Mouse (Mus musculus) layer of hippocampus, adult 11-12 months (tissue): Measurements from ENCODE around the gene Il12a.

Source experiments
- DNase-seq: peaks from one replicate; pipeline ENCODE4 v3.0.0; 2022; ENCODE audit warnings: low spot score

The Il12a gene

DNA sequence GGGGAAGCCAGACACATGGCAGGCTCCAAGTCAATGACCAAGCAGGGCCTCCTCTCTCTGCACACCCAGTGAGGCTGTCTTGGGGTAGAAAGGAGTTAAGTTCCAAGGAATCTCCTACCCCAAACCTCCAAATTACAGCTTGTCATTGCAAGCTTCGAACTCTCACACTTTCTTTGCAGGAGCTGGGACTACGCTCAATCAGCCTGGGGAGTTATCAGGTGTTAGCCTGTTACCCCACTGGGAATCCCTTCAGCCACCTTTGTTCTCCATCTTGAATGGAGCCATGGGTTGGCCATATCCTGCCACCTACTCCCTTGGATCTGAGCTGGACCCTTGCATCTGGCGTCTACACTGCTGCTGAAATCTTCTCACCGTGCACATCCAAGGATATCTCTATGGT, at the start of gene Il12a:
TSS of gene Il12a (plus strand) at position 301 of the 400 bp plus-strand sequence.
- DNase-seq = no peak

DNA sequence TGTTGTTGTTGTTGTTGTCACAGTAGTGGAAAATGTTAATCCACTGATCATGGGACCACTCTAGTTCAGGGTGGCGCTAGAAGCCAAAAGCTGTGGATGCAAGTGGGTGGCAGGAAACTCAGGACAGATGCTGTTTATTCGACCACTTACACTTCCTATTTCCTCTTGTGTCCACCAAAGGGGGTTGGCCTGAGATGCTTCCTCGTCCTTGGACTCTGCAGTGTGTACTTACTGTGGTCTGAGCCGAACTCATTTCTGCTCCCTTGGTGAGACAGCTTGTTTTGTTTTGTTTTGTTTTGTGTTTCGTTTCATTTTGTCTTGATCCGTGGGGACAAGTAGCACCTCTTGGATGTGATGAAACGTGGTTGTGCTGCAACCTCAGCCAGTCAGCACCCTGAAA, 47.5 kb upstream of the Il12a start:
- no peak for DNase-seq

DNA sequence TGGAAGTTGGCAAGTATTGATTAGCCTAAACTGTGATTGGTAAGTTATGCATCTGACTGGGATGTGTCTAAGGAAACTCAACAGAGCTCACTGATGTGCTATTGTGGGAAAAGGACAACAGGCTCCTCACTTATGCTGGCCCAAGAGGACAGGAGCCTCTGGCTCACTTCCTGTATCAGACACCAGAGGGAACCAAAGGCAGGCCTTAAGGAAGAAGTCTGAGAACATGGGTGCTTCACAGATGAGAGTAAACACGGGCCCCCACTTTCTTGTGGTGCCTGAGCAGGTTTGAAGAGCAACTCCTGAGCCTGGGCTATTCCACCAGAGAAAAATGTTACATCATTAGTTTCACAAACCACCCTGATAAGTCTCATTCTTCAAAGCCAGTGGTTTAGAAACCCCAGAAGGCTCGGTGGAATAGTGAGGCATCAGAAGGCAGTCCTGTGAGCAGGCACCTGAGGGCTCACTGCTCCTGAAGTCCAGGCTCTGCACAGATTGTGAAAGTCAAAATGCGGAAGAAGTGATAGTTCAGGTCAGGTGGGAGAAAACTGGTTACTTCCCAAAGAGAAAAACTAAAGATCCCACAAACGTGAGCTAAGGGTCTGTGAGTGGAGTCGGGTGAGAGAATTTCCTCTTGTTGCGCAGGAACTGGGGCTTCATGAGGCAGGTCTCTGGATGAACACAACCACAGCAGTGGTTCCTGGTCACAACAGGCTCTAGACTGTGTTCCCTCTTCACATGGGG, 43.9 kb upstream of the Il12a start:
- peak; percentile 56 for DNase-seq

DNA sequence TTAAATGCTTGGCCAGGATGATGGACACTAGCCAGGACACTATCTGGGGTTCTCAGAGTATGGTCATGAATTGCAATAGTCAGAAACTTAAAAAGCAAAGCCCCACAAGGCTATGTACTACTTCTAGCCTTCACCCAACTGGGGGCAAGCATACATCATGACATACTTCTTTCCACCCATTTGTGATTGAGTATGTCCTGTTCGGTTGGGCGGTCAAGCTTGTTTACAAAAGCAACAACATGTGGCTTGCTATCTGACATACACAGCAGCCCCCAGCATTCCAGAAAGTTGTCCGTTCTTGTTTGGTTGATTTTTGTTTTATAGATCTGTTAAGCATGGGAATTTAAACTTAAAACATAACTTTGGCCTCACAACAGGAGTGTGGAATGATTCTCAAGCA, 43.2 kb upstream of the Il12a start:
- DNase-seq = no peak

DNA sequence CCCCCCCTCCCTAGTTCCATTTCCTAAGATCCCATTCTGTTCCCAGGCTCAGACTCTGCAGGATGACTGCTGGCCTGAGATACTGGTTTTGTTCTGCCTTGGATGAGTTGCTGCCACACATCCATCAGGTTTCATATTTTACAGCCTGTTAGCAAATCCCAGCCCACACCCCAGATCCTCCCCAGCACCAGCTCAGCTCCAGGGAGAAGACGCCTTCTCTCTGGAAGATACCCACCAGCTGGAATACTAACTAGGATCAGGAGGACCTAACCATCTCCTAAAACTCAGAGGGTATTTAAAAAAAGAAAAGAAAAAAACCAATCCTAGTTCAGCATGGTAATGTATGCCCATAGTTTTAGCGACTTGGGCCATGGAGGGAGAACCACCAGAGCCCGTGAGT, 40.2 kb upstream of the Il12a start:
- DNase-seq = no peak

DNA sequence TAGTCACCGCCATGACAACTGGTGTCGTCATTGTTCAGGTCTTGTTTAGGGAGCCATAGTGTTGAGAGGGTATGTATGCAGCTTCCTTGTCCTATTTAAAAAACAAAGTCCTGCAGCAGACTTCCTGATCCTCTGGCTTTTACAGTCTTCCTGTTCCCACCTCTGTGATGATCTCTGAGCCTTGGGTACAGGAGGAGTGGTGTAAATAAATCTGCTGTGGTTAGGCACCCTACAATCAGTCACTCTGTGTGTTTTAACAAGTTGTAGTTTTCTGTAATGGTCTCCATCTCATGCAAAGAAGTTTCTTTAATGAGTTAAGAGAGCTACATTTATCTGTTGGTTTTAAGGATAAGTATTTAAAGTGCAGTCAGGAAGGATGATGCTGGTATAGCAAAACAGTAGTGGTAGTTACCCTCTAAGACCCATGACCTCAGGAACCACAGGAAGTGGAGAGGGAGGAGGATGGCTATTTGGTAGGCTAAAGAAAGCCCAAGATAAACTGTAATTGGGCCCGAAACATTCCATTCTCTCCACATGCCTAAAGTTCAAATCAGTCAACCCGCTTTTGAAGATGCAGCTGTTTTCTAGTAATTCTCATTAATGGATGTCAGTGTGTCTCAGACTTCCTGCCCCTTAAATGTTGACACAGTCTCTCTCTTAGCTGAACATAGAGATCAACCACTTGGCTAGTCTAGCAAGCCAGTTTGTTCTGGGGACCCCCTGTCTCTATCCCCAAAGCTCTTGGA, 33.7 kb upstream of the Il12a start:
- DNase-seq = no peak

DNA sequence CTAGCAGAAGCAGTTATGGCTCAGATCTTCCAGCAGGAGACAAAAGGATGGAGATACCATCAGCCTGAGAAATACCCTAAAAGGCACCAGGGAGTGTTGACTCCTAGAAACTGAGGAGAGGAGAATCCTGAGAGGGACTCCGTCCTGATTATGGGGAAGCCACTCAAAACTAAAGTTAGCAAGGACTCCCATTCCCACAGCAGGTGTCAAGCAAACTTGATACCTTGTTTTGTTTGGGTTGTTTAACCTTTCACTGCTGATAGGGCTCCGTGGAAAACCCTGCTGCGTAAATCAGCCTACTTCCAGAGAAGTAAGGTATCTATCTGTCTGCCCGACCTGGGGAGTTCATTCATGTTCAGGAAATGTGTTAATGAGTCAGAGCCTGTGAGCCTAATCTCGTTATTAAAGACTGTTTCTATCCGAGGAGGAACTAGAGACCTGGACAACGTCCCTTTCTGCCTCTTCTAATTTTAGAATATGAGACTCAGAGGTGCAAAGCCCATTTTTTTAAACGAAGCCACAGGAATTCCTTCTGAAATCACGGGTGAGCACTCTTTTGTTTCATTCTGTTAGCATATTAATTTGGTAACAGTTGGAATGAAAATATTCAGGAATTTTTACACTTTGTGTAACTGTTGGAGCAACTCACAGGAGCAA, 32.7 kb upstream of the Il12a start:
- no peak for DNase-seq

DNA sequence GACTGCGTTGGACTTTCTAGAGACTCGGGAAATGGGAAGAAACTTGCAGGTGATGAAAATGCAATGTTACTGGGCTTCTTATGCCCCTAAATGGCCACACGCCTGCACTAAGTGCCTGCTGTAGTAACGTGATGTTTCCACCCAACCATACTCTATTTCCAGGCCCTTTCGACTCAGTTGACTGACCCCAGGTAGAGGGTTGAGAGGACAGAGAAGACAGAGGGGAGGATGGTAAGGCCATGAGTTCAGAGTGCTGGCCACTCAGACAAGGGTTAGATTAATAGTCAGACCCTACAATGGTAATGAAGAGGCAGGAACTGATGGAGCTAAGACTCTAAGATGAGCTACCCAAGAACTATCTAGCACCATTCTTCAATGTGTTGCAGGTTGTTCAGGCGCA, 30.4 kb upstream of the Il12a start:
- no peak for DNase-seq

DNA sequence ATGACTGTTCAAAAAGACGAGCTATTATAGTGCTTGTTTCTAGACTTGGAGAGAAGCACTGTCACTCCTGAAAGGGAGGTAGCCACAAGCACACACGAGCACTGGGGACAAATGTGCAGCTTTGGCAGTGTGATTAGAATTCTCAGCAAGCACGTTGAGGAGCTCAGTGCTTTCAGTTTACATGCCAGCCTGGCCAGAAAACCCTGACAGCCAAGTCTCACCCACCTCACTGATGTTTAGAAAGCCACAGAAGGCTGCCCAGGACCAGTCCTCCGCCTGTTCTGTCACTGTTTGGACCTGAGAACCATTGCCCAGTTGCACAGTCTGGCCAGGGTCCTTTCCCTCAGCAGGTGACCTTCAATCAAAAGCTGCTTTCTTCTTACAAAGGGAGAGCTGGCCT, 29.9 kb upstream of the Il12a start:
- no peak for DNase-seq

DNA sequence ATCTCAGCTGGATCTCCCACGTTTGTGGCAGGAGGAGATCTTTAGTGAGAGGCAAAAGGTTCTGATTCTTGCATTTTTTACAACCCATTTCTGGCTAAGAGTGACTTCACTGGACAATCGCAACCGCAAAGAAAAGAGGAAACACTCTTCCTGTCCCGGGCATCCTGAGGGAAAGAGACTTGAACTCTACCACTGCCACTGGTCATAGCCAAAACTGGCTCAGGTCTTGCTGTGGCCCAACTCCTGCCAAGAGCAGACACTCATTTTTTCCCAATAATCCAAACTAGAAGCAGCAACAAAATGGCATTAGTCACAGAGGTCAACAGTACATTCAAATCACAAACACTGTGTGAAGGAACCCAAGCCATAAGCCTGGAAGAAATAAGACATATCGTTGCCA, 28.1 kb upstream of the Il12a start:
- DNase-seq = no peak

DNA sequence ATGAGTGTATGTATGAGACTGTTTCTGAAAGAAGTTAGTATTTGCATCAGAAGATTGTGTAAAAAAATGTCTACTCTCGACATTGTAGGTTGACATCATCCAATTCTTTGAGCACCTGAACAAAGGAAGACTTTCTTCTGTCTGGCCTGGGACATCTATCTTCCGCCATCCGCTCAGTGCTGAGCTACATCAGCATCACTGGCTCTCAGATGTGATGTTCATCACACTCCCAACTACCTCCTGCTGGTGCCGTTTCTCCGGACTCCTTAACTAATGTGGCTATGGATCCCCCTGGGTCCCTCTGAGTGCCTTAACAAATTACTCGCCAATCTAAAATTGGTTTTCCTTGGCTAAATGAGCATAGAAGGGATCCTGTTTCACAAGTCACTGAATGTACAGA, 26.1 kb upstream of the Il12a start:
- DNase-seq = no peak

DNA sequence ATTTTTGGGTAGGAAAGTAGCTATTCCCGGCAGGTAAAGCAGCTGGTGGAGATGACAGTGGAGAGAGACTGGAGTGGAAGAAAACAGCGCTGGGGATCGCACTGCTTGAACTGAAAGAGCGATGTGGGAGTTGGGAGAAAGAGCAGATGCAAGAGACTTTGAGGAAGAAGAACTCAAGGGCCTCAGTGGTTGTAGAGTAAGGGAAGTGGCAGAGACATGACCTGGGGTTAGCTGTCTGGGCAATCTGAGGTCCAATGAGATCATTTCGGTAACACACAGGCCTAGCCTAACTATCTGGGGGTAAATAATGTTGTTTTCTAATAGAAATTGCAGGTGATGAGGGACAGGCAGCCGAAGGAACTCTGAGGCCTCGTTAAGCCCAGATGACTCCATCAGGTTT, 24.1 kb upstream of the Il12a start:
- no peak for DNase-seq

DNA sequence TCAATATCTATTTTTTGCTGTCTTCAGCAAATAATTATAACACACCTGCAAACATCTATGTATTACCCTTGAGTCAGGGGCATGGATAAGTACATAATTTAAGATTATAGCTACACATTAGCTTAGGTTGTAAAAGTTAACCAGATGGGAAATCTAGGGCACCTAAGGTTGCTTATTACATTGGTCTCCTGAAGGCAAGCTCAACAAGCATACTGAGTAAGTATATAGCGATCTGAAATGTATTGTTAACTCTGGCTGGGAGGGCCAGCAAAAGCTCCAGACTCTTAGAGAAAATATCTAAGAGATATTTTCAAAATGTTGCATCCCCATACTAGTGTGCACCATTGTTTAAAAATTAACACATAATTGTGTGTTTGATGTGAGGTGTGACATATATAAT, 22.6 kb upstream of the Il12a start:
- no peak for DNase-seq

DNA sequence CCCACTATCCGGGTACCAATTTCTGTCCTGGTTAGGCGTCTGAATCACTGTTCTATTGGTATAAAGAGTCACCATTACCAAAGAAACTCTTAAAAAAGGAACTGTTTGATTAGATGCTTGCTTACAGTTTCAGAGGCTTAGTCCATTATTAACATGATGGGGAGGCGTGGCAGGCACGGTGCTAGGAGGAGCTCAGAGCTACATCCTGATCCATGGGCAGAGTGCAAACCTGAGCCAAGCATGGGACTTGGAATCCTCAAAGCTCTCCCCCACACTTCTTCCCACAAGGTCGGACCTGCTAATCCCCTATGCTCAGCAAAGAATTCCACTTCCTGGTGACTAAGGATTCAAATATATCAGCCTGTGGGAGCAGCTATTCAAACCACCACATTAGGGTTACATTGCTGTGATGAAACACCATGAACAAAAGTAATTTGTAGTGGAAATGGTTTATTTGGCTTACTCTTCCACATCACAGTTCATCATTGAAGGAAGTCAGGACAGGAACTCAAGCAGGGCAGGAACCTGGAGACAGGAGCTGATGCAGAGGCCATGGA, 20.9 kb upstream of the Il12a start:
- DNase-seq = no peak

DNA sequence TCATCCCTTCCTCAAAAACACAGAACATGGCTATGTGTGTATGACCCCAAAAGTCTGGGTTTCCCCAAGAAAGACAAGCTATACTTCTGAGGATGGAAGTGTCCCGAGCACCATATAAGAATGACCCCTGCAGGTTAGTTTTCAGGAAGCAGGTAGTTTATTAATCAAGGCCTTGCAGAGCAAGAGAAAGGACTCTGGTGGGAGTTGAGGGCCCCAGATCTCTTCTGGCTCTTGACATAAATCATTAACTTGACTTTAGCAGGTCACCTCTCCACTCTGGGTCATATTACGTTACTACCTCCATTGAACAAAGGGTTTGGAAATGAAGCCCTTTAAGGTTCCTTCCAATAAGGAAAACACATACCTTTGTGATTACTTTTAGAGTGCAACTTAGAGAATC, 15.7 kb upstream of the Il12a start:
- no peak for DNase-seq

DNA sequence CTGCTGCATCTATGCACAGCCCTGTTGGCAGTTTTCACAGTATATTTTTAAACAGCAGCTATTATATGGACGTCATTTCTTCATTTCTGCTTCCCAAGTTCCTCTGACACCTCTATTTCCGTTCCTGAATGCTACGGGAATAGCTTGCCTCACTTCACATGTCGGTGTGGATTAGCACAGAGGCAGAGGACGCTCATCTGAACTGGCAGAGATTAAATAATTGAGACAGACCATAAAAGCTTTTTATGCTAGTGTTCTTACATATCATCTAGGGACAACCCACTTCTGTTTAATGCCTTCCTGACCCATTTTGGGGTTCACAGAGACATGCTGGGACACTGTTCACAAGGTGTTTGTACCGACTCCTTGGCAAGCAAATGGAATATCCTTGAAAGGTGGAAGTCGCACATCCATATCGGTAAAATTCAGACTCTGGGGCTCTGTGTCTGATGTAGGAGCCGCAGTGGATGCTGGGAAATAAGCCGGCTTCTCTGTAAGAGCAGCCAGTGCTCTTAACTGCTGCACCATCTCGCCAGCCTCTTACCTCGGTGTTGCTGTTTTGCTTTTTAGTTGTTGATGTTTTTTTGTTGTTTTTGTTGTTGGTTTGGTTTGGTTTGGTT, 15.1 kb upstream of the Il12a start:
- DNase-seq = no peak

DNA sequence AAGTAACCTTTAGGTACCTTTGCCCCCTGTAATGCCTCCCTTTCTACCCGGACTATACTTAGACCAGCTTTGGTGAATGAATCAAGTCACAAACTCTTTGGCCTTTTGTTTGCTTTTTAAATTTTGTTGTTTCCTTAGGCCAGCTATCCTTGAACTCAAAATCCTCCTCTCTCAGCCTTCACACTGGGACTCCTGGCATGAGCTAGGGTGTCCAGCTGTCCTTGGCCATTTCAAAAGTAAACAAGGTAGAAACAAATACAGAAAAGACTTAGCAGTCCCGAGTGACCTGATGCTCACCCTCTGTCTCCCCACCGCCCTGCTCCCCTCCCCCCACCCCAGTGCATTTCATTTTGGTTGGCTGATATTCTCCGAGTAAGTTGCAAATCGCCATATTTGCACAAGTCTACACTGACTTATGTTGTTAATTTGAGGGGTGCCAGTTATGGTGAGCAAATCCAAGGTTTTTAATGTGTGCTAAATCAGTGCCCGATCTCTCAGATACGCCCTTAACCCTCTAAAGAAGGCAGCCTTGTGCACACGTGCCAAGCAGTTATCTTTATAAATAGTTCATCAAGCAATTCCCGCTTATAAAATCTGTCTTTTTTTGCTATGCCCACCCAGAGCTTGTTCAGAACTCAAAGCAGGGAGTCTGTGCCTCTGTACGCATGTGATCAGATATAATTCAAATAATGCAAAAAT, 14.3 kb upstream of the Il12a start:
- DNase-seq = no peak

DNA sequence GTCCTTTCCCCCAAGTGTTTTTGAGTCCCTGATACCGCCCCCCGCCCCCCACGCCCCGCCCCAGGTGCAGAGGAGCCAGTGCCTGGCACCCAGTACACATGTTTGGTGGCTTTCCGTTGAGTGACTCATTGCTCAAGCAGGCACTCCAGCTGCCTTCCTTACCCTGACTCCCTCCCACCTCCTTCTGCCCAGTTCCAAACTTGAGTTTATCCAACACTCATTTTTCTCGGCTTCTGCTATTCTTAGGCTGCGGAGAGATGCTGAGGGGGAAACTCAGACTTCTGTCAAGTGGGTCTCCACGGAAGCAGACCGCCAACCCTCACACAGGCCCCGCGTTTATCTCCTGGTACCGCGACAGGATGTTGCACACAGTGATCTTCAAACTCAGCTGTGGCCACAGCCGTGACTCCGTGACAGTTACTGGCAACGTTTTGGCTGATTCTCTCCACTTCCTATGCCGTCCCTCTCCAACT, 13.6 kb upstream of the Il12a start:
- DNase-seq = peak; percentile 77

DNA sequence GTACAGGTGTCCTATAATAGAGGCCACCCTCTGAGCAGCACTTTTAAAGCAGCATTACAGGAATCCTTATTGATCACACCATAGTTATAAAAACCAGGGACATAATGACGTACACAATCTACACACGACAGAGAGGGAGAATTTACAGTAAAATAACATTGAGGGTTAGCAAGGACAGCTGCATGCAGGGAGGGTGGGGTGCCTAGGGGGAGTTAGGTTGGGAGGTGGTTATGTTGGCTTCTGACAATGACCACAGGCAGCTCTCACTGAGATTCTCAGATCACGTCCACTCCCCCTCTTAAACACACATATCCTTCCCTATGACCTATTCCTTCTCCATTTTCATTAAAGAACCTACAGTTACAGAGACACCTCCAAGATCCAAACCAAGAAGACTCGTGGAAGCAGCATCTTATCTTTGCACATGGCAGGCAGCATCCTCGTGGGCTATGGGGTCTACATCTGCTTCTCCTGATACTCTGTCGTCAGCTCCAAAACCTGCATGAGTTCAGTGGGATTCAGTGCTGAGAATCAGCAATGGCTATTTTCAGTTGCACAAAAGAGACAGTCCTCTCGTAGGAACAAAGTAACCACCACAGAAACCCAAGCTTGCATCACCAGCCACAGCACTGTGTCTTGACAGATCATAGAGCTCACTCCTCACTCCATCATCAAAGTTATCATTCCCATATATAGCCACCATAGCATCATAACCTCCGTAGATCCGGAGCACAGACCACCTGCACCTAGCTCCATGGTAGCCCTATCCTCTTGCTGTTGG, 11.4 kb upstream of the Il12a start:
- no peak for DNase-seq

DNA sequence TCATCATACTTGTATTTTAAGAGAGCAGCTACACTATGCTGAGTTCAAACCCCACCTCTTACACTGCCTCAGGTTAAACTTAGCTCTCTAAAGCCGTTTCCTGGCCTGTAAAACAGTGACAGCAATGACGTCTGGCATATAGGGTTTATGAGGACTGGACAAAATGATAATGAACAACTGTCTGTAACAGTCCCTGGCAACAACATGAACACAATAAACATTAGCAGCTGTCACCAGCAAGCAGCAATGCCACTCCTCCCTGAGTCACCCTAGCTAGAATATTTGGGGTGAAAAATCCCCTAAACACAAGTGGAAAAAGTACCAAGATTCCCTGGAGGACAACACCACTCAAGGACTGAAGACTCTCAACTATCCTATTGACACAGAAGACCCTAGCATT, 6.9 kb upstream of the Il12a start:
- DNase-seq = no peak

DNA sequence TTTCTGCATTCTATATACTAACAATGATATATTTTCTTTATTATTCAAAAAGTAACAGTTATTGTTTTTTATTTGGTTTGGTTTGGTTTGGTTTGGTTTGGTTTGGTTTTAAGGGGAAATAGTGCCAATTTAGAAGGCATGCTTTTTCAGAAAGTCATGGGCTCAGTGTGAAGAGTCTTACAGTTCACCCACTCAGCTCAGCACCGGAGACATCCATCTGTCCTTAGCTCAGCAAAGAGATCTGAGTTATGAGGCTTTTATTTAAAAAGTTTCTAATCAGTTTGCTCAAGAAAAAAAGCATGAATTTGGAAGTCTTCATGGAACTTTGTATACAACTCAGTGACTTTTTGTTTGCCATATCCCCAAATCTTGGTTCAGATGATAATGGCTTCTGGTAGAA, 6.2 kb upstream of the Il12a start:
- no peak for DNase-seq
